Mouse (Mus musculus): ENCODE data around the gene Arv1. TPM values are rescaled to one million over a fixed set of nuclear protein-coding genes. Genes with fewer than 3 reads are reported as not detected.

Gene Arv1
- total RNA-seq, 1 experiment from 2014 or later: 9.6 TPM

Other genes starting within 250 kb of the Arv1 start
- 40.4 and 40.9 TPM in 2 replicates for gene Cog2, start 201.4 kb upstream of the Arv1 start, total RNA-seq (2021)
- gene Agt, start 152.4 kb upstream of the Arv1 start, total RNA-seq (2021): 14.3 and 172 TPM in 2 replicates
- gene Capn9, start 146.0 kb upstream of the Arv1 start, total RNA-seq (2021): 0.26 TPM in 1 of 2 replicates, not detected in the other
- 38.6 and 39.1 TPM in 2 replicates for gene 2310022B05Rik, start 58.8 kb upstream of the Arv1 start, total RNA-seq (2021)
- gene Ttc13, start 156 bp upstream of the Arv1 start, total RNA-seq (2021): 45.7 and 46.7 TPM in 2 replicates
- gene Fam89a, start 29.7 kb downstream of the Arv1 start, total RNA-seq (2021): 1.8 TPM in 2 replicates
- gene Trim67, start 71.0 kb downstream of the Arv1 start, total RNA-seq (2021): 4.7 and 5.4 TPM in 2 replicates
- 120 and 127 TPM in 2 replicates for gene Gnpat, start 140.9 kb downstream of the Arv1 start, total RNA-seq (2021)
- gene 2810004N23Rik, start 141.0 kb downstream of the Arv1 start, total RNA-seq (2021): 27.0 and 29.8 TPM in 2 replicates
- 21.5 and 23.8 TPM in 2 replicates for gene Exoc8, start 175.6 kb downstream of the Arv1 start, total RNA-seq (2021)
- 20.1 and 21.3 TPM in 2 replicates for gene Sprtn, start 175.7 kb downstream of the Arv1 start, total RNA-seq (2021)
- gene Egln1, start 227.2 kb downstream of the Arv1 start, total RNA-seq (2021): 63.4 and 77.1 TPM in 2 replicates